Mouse (Mus musculus) A20 (cell line): ENCODE measurements at regions not wholly inside any gene's neighbourhood (a gene's known extent, or its start where the extent isn't known, plus 50 kb on each side); places are given as distances from the start of the nearest gene placed in this dataset.

Experiments
- DNase-seq: peaks from one replicate; pipeline ENCODE4 v3.0.0-alpha.2; 2011; ENCODE audit warnings: low read depth, low spot score

GRCm38 (mm10) chr1:179906115-179906514 is 54.2 kb upstream of the Cdc42bpa start:
- no peak for DNase-seq

GRCm38 (mm10) chr1:179892711-179893110 is 67.6 kb upstream of the Cdc42bpa start:
- DNase-seq: no peak

- no peak for DNase-seq
Measured at GRCm38 (mm10) chr1:179887921-179888320, 72.4 kb upstream of the Cdc42bpa start.

- DNase-seq: no peak
Measured at GRCm38 (mm10) chr1:179881222-179881621, 77.7 kb upstream of the Ahctf1 start.

GRCm38 (mm10) chr1:179877893-179878292 is 74.4 kb upstream of the Ahctf1 start:
- no peak for DNase-seq

- DNase-seq: no peak
Measured at GRCm38 (mm10) chr1:179873772-179874555, 70.5 kb upstream of the Ahctf1 start.

- no peak for DNase-seq
Measured at GRCm38 (mm10) chr1:179871961-179872360, 68.5 kb upstream of the Ahctf1 start.

GRCm38 (mm10) chr1:179868656-179869055 is 65.2 kb upstream of the Ahctf1 start:
- no peak for DNase-seq

- peak; percentile 90 for DNase-seq
Measured at GRCm38 (mm10) chr1:179867493-179867892, 64.0 kb upstream of the Ahctf1 start.

GRCm38 (mm10) chr1:179866056-179866772 is 62.7 kb upstream of the Ahctf1 start:
- DNase-seq: no peak

- DNase-seq: no peak
Measured at GRCm38 (mm10) chr1:179865561-179865960, 62.1 kb upstream of the Ahctf1 start.

- DNase-seq: no peak
Measured at GRCm38 (mm10) chr1:179864537-179865226, 61.2 kb upstream of the Ahctf1 start.

- DNase-seq: no peak
Measured at GRCm38 (mm10) chr1:179863420-179863819, 59.9 kb upstream of the Ahctf1 start.

GRCm38 (mm10) chr1:179862941-179863340 is 59.5 kb upstream of the Ahctf1 start:
- no peak for DNase-seq

- no peak for DNase-seq
Measured at GRCm38 (mm10) chr1:179861776-179862175, 58.3 kb upstream of the Ahctf1 start.

- DNase-seq: no peak
Measured at GRCm38 (mm10) chr1:179859552-179859902, 56.0 kb upstream of the Ahctf1 start.

GRCm38 (mm10) chr1:179858780-179859551 is 55.5 kb upstream of the Ahctf1 start:
- peak; percentile 64 for DNase-seq

- DNase-seq: no peak
Measured at GRCm38 (mm10) chr1:179854288-179854965, 50.9 kb upstream of the Ahctf1 start.
